Mouse (Mus musculus): ENCODE data around the gene Gm10358.
"Not testable (repeated sequence)": the region's sequence is repeated elsewhere in the genome, so short reads cannot be mapped to it uniquely, and the experiment has no call there.

The Gm10358 gene

GRCm38 (mm10) chr8:75406489-75406888, at the start of gene Gm10358:
Gene Gm10358, minus strand, starts transcription at chr8:75406589.
- in situ Hi-C loops (cut with MboI, MseI), result no loop called here

DNA sequence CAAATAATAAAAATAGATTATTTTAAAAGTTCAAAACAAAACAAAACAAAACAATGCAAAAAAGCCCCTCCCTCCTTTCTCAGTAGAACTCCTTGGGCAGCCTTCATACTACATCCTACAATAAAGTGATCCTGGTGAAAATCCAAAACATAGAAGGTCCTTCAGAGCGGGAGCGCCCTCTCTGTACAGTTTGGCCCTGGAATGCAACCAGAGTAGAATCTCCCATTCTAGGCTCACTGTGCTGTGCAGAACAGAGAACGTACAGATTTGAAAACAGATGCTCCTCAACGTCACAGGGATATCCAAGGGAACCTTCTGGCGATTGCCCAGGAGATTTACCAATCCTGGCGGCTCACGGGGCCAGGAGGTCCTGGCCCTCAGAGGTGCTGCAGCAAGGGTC, 42.0 kb upstream of the Gm10358 start, which contains the start of gene Iqcm:
Gene Iqcm, plus strand, starts transcription at position 301 of the 400 bp plus-strand sequence.
- in situ Hi-C loops (cut with MboI, MseI), result no loop called here

- in situ Hi-C loops (cut with MboI, MseI), result not testable (repeated sequence)
Observed at GRCm38 (mm10) chr8:75415696-75416095, 9.3 kb upstream of the Gm10358 start.

DNA sequence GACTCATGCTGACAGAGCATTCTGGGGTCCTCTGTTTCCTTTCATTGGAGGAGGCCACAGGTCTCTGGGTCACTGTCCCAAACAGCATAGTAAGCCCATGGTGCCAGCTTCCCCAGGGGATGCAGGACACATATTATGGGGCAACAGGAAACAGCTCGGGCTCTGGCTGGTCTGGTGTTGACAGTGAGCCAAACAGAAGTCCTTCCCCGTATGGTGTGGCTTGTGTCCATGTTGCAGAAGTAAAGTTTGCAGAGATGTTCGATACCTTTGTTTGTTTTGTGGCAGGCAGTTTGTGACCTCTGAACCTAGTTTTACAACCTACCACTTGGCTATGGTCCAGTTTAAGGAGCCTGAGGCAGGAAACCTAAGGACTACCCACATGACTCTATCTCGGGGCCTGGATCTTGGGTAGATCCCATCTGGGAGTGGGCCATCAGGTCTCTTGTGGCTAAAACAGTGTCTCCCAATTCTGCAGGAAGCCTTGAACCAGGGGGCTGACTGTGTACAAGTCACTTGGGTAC, 21.6 kb downstream of the Gm10358 start:
- in situ Hi-C loops (cut with MboI, MseI), result no loop called here

- in situ Hi-C loops (cut with MboI, MseI), result no loop called here
Observed at GRCm38 (mm10) chr8:75375530-75376123, 30.8 kb downstream of the Gm10358 start.

DNA sequence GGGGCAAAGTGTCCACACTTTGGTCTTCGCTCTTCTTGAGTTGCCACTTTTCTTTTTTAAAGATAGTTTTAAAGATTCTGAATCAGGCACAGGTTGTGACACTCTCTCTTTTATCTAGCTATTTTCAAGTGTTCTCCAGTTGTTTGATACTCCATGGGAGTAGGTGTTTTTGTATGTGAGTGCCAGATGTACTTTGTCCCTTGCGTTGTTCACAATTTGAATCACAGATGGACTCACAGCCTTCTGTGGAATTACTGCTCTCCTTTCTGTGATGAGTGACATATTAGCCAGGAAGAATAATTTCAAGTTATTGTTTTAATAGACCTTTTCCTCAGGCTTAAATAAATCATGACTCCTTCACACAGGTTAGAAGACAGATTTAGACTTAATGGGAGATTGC, 34.4 kb downstream of the Gm10358 start:
- in situ Hi-C loops (cut with MboI, MseI), result no loop called here
